Mouse (Mus musculus): ENCODE measurements around the gene Iqce. TPM values are rescaled to one million over a fixed set of nuclear protein-coding genes. Genes with fewer than 3 reads are reported as not detected.

The Iqce gene
- polyA plus RNA-seq, 1 experiment from 2014 or later, result 29.4 TPM

DNA sequence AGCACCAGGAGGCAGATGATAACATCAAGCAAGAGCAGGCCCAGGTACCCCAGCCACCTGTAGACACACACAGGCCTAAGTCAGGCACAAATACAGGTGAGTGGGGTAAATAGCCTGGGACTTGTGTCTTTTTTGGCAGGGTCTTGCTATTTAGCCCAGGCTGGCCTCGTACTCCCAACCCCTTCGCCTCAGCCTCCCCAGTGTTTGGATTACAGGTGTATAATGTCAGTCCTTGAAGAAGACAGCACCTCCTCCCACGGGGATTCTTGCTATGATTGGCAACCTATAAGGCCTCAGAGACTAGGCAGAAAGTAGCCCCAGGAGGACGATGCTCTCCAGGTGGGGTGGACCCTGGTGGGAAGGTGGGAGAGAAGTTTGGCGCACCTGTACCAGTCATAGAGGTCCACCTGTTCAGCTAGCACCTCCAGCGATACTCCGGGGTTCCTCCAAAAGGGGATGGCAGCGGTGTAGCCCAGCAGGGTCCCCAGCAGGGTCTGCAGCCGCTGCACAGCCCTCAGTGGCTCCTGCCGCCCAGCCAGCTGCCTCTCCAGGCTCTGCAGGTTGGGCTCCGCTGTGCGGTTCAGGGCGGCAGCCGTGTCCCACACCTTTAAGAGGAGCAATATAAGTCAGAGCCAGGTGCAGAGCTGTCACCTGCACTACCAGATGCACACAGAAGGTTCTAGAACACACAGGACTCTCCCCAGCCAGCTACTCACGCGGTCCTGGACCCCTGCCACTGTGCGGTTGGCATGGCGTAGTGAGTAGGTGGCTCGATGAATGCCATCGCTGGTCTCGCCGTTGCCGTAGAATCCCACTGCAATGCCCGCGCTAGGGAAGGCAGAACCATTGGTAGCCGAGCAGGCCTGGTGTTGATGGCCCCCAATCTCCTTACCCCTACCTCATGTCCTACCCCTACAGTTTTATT, 67.1 kb downstream of the Iqce start:
- H3K4me1 ChIP-seq (replicated peaks), result peaks cover 33% of the 10 kb centered on the region
- H3K4me3 ChIP-seq, result no peak overlapping the region
- H3K27ac ChIP-seq (replicated peaks), result no peak overlapping the region
- H3K4me2 ChIP-seq, result no peak overlapping the region
- peaks cover 56% of the 10 kb centered on the region for H3K36me3 ChIP-seq
- H3K9ac ChIP-seq, result no peak overlapping the region
- ATAC-seq (ENCODE audit: low FRiP score, low read depth), result no peak
- no peaks in the 10 kb centered on the region for H3K9me3 ChIP-seq
- WGBS, result 85% methylated on average over 26 of the region's 26 CpGs
- H3K27me3 ChIP-seq, result no peaks in the 10 kb centered on the region

DNA sequence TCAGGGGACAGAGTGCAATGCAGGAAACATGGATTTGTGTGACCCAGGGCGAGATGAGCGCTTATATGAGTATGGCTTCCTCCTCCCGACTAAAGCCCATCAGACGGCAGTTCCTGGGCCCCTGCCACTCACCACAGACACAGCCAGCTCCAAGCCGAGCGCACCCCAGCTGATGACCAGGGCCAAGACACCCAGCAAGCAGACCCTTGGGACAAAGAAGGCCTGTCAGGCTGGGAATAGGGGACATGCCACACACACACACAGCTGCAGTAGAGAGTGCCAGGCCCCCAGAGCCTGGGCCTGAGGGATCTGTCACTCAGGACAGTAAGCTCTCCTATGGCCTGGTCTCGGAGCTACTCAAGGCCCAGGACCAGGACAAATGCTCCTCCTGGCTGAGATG, 68.7 kb downstream of the Iqce start:
- 82% methylated on average over 7 of the region's 7 CpGs for WGBS
- Histone ChIP-seq H3K9me3 (no peaks in the 10 kb centered on the region), H3K36me3 (peaks cover 72% of the 10 kb centered on the region), H3K9ac (no peak overlapping the region), H3K27ac (replicated peaks) (no peak overlapping the region), H3K27me3 (no peaks in the 10 kb centered on the region), H3K4me2 (no peak overlapping the region), H3K4me1 (replicated peaks) (peaks cover 25% of the 10 kb centered on the region), H3K4me3 (no peak overlapping the region)
- ATAC-seq (ENCODE audit: low FRiP score, low read depth), result no peak

DNA sequence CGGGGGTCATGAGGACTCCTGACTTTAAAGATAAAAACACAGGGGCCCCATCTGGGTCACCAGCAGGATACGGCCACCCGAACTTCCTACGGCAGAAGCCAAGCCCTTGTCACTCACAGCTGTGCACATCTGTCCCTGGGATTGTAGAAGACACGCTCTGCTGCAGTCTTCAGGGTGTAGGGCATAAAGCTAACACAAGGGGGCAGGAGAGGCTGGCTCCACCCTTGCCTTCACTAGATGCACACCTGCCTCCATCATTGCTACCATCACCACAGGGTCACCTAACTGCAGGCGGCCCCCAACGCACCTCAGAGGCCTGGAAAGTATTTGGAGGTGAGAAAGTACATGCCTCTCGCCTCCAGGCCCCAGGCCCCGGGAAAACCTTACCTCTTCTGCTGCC, 73.2 kb downstream of the Iqce start:
- Histone ChIP-seq H3K27me3 (no peaks in the 10 kb centered on the region), H3K9me3 (no peaks in the 10 kb centered on the region), H3K4me2 (no peak overlapping the region), H3K4me1 (replicated peaks) (no peaks in the 10 kb centered on the region), H3K4me3 (no peak overlapping the region), H3K36me3 (peaks cover 86% of the 10 kb centered on the region), H3K9ac (no peak overlapping the region), H3K27ac (replicated peaks) (no peak overlapping the region)
- no peak for ATAC-seq (ENCODE audit: low FRiP score, low read depth)
- WGBS, result 97% methylated on average over 9 of the region's 9 CpGs

DNA sequence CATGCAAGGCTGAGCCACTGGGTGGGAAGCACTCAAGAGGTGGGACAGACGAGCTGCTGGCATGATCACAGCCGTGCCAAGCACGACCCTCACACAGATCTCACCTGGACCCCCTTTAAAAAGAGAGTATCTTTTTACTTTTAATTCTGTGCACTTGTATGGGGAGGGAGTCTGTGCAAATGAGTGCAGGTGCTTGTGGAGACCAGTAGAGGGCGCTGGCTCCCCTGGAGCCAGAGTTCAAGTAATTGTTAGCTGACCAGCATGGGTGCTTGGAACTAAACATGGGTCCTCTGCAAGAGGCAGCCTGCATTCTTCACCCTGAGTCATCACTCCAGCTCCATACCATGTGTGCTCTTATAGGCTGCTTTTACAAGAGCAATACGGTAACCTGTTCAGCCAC, 74.6 kb downstream of the Iqce start:
- Histone ChIP-seq H3K4me2 (no peak overlapping the region), H3K27ac (replicated peaks) (no peak overlapping the region), H3K27me3 (no peaks in the 10 kb centered on the region), H3K4me1 (replicated peaks) (no peaks in the 10 kb centered on the region), H3K4me3 (no peak overlapping the region), H3K9ac (no peak overlapping the region), H3K36me3 (peaks cover 88% of the 10 kb centered on the region), H3K9me3 (no peaks in the 10 kb centered on the region)
- ATAC-seq (ENCODE audit: low FRiP score, low read depth), result no peak
- 91% methylated on average over 5 of the region's 5 CpGs for WGBS

DNA sequence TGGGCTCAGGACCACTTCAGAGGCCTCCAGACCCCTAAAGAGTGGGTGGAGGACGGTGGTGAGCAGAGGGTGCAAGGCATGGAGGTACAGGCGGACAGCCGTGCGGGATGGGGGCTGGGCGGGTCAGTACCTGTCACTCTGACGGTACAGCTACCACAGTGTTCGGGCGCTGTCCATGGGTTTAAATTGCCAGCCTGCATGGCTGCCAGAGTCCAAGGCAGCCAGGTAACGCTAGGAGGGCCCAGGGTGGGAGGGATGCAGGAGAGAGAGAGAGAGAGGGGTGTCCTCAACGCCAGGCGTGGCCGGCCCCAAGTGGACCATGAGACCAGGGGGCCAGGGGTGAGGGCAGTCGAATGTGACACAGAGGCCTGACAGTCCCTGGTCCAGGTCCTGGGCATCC, 77.2 kb downstream of the Iqce start:
- ATAC-seq (ENCODE audit: low FRiP score, low read depth), result no peak

DNA sequence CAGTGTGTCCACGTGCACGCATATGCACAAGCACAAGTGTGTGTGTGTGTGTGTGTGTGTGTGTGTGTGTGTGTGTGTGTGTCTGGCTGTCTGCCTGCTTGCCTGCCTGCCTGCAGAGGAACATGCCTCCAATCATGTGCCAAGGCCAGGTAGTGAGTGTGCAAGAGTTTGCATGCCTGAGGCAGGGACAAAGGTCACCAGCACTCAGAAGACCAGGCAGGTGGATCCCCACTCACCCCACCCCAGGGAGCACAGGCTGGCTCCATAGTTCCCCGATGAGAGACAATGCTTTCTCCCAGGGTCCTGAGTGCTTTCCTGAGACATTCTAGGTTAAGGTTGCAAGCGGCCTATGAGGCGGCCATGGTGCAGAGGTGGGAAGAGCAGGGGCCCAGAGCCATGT, 77.9 kb downstream of the Iqce start:
- no peak overlapping the region for H3K4me2 ChIP-seq
- H3K4me1 ChIP-seq (replicated peaks), result peaks cover 16% of the 10 kb centered on the region
- H3K9ac ChIP-seq, result no peak overlapping the region
- ATAC-seq (ENCODE audit: low FRiP score, low read depth), result no peak
- no peak overlapping the region for H3K27ac ChIP-seq (replicated peaks)
- H3K4me3 ChIP-seq, result no peak overlapping the region
- 97% methylated on average over 5 of the region's 5 CpGs for WGBS
- peaks cover 62% of the 10 kb centered on the region for H3K36me3 ChIP-seq
- no peaks in the 10 kb centered on the region for H3K9me3 ChIP-seq
- no peaks in the 10 kb centered on the region for H3K27me3 ChIP-seq

More for the DNA sequence above, 77.2 kb downstream of the Iqce start:
- no peak overlapping the region for H3K9ac ChIP-seq
- H3K27ac ChIP-seq (replicated peaks), result no peak overlapping the region
- H3K4me2 ChIP-seq, result no peak overlapping the region
- no peaks in the 10 kb centered on the region for H3K9me3 ChIP-seq
- no peak overlapping the region for H3K4me3 ChIP-seq
- no peaks in the 10 kb centered on the region for H3K27me3 ChIP-seq
- peaks cover 69% of the 10 kb centered on the region for H3K36me3 ChIP-seq
- peaks cover 14% of the 10 kb centered on the region for H3K4me1 ChIP-seq (replicated peaks)
- 94% methylated on average over 13 of the region's 13 CpGs for WGBS

DNA sequence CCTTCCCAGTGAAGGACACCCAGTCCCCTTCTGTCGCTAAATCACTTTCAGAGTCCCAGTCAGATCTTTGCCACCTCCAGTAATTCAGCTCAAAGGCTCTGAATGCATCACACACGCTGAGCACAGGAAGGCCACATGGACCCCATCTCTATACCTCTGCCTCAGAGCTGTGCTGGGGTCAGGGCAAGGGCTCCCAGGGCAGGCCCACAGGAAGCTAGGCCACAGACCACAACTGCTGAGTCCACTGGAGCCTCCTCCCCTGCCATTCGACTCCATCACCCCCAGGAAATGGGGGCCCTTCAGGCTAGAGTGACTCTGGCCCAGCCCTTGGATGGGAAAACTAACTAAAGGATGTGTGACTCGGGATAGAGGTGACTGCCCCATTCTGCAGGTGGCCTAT, 78.4 kb downstream of the Iqce start:
- Histone ChIP-seq H3K9ac (no peak overlapping the region), H3K27ac (replicated peaks) (no peak overlapping the region), H3K36me3 (peaks cover 58% of the 10 kb centered on the region), H3K4me3 (no peak overlapping the region), H3K9me3 (no peaks in the 10 kb centered on the region), H3K27me3 (no peaks in the 10 kb centered on the region), H3K4me1 (replicated peaks) (peaks cover 16% of the 10 kb centered on the region), H3K4me2 (no peak overlapping the region)
- WGBS, result 81% methylated on average over 4 of the region's 4 CpGs
- no peak for ATAC-seq (ENCODE audit: low FRiP score, low read depth)

DNA sequence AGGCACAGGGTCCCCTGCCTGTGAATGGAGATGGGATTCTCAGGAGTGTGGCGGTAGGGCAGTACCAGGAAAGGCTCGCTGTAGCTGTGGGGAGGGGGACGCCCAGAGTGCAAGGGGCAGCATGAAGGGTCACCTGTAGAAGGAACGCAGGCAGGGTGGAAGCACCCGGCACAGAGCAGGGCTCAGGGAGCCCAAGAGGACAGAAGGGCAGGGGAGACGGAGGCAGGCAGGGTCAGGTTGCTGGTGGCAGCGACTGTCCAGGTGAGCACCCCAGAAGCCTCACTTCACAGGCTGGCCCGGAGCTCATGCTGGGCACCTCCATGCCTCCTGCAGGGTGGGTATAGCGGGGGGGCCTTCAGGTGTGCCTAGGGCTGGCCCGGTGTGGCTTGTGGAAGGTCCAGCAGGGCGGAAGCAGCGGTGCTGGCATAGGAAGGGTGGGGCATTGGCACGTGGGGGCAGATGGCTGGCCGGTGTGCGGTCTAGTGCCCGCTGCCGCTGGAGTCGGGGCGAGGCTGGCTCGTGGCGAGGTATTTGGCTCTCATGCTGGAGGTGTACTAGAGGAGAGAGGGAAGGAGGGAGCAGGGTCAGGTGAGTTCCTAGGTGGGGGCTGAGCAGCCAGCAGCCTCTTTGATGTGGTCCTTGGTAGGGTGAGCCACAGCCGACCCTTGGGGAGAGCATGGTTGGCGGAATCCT, 79.1 kb downstream of the Iqce start:
- H3K4me3 ChIP-seq, result no peak overlapping the region
- H3K9ac ChIP-seq, result no peak overlapping the region
- peaks cover 51% of the 10 kb centered on the region for H3K36me3 ChIP-seq
- H3K4me2 ChIP-seq, result no peak overlapping the region
- H3K4me1 ChIP-seq (replicated peaks), result peaks cover 16% of the 10 kb centered on the region
- no peaks in the 10 kb centered on the region for H3K9me3 ChIP-seq
- ATAC-seq (ENCODE audit: low FRiP score, low read depth), result no peak
- WGBS, result 93% methylated on average over 23 of the region's 23 CpGs
- H3K27me3 ChIP-seq, result no peaks in the 10 kb centered on the region
- H3K27ac ChIP-seq (replicated peaks), result no peak overlapping the region

DNA sequence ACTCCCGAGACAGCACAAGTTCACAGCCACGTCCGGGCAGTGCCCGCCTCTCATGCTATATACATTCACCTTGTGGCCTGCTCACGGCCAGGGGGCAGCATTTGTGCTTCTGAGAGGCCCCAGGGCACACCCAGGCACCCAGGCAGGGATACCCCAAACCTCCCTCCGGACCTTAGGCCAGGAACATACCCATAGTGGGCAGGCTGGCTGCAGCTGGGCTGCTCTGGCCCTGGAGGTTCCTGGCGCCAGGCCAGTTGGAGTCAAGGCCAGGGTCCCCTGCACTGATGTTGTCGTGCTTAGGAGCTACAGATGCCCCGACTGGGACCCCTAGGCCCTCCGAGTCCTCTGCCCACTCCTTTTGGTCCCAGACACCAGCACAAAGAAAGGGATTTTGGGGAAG, 80.7 kb downstream of the Iqce start:
- H3K9me3 ChIP-seq, result no peaks in the 10 kb centered on the region
- WGBS, result 56% methylated on average over 10 of the region's 10 CpGs
- no peak overlapping the region for H3K9ac ChIP-seq
- no peak for ATAC-seq (ENCODE audit: low FRiP score, low read depth)
- H3K4me2 ChIP-seq, result no peak overlapping the region
- no peaks in the 10 kb centered on the region for H3K27me3 ChIP-seq
- H3K36me3 ChIP-seq, result peaks cover 35% of the 10 kb centered on the region
- H3K4me3 ChIP-seq, result no peak overlapping the region
- H3K4me1 ChIP-seq (replicated peaks), result peaks cover 16% of the 10 kb centered on the region
- 0 out of 2 replicates have a peak overlapping the region, but pooled peaks have one; percentile 48 for H3K27ac ChIP-seq (replicated peaks)

DNA sequence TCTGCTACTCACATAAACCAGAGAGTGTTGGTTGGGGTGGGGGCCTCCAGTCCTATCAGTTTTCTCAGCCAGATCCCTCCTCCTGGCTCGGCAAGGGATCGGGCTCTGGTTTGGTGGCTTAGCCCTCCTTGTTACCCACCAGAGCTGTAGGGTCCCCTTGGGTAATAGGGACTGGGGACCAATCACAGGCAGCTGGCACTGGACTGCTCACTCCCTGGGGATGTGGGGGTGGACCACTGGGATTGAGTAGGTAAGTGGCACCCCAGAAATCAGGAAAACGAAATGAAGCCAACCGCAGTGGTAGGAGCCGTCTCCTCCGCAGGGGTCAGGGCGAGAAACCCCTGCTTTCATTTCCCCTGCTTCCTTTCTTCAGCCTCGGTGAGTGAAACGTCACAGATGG, 81.1 kb downstream of the Iqce start:
- H3K9ac ChIP-seq, result no peak overlapping the region
- H3K27me3 ChIP-seq, result no peaks in the 10 kb centered on the region
- H3K4me1 ChIP-seq (replicated peaks), result peaks cover 16% of the 10 kb centered on the region
- no peak overlapping the region for H3K4me2 ChIP-seq
- WGBS, result 69% methylated on average over 9 of the region's 9 CpGs
- H3K9me3 ChIP-seq, result no peaks in the 10 kb centered on the region
- no peak for ATAC-seq (ENCODE audit: low FRiP score, low read depth)
- H3K4me3 ChIP-seq, result no peak overlapping the region
- H3K36me3 ChIP-seq, result peaks cover 31% of the 10 kb centered on the region
- 0 out of 2 replicates have a peak overlapping the region, but pooled peaks have one; percentile 48 for H3K27ac ChIP-seq (replicated peaks)

DNA sequence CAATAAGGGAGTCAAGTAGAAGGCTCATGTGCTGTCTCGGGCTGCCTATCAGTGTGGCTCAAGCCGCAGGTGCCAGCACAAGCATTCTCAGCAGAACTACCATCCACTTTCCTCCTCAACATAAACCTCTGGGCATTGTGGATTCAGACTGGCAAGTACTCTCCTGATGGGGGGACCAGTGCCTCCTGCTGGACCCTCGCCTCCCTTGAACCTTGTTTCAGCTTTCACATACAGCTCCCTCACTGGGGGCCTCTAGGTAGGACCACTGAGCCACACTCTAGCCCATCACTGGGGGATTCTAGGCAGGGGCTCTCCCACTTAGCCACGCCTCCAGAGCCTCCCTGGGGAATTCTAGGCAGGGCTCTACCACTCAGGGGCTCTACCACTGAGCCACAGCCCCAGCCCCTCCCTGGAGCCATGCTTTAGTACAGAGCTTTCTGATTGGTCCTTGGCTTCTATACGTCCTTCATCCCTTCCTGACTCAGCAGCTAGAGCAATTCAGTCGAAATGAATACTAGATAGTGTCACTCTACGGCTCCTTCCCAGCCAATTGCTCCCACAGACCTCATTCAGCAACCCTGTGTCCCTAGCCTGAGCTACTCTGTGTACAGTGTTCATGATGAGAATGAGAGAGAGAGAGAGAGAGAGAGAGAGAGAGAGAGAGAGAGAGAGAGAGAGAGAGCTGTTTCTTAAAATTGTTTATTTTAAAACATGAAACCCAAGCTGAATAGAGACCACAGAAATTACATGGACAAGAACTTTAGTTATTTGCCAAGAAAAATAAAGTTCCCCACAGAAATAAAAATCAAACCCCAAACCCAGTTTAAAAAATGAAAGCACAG, 82.1 kb downstream of the Iqce start:
- Histone ChIP-seq H3K4me3 (no peak overlapping the region), H3K27ac (replicated peaks) (peak overlapping the region; percentile 47; the same call in 1 of the 2 replicates), H3K9ac (no peak overlapping the region), H3K4me2 (no peak overlapping the region), H3K4me1 (replicated peaks) (peaks cover 20% of the 10 kb centered on the region), H3K36me3 (peaks cover 26% of the 10 kb centered on the region), H3K9me3 (no peaks in the 10 kb centered on the region), H3K27me3 (no peaks in the 10 kb centered on the region)
- WGBS, result 44% methylated on average over 7 of the region's 7 CpGs
- peak; percentile 32; the same call in 1 of the 2 replicates for ATAC-seq (ENCODE audit: low FRiP score, low read depth)

Data from hindbrain, embryonic 15.5 days (tissue).